Mouse (Mus musculus) megakaryocyte, embryonic 14.5 days (primary cell): ENCODE data around the gene Spata33. TPM values are rescaled to one million over a fixed set of nuclear protein-coding genes. Genes with fewer than 3 reads are reported as not detected.

Source experiments
- H3K27me3 ChIP-seq: replicated peaks from 2 replicates; pipeline ENCODE3; 2012; ENCODE audit warnings: inconsistent platforms
- H3K36me3 ChIP-seq: replicated peaks from 2 replicates; pipeline ENCODE3; 2012; ENCODE audit warnings: low read length, inconsistent platforms, mixed read lengths
- H3K4me1 ChIP-seq: 2 replicates; pipeline ENCODE4 v1.6.1; 2012; ENCODE audit warnings: inconsistent platforms
- H3K4me3 ChIP-seq: replicated peaks from 2 replicates; pipeline ENCODE3; 2012; ENCODE audit warnings: moderate library complexity, mild to moderate bottlenecking, inconsistent platforms
- H3K9me3 ChIP-seq: 2 replicates; pipeline ENCODE4 v1.6.1; 2012; ENCODE audit warnings: inconsistent platforms
- FLI1 ChIP-seq: IDR thresholded peaks from 2 replicates; pipeline ENCODE4 v1.6.1; 2012; ENCODE audit warnings: low read length, inconsistent platforms, mixed read lengths
- GATA1 ChIP-seq: IDR thresholded peaks from 3 replicates; pipeline ENCODE4 v1.6.1; 2012; ENCODE audit warnings: mixed read lengths, low read length, inconsistent platforms, borderline replicate concordance
- polyA plus RNA-seq: library from polyadenylated mRNA; stranded (reverse); fragments of >175 nt; gene quantifications from 2 replicates; pipeline ENCODE4 v1.2.3, GENCODE M21; 2012; ENCODE audit warnings: low replicate concordance; ENCODE audit not compliant: insufficient read depth

Spata33 gene
- polyA plus RNA-seq, 1 experiment, result not detected

DNA sequence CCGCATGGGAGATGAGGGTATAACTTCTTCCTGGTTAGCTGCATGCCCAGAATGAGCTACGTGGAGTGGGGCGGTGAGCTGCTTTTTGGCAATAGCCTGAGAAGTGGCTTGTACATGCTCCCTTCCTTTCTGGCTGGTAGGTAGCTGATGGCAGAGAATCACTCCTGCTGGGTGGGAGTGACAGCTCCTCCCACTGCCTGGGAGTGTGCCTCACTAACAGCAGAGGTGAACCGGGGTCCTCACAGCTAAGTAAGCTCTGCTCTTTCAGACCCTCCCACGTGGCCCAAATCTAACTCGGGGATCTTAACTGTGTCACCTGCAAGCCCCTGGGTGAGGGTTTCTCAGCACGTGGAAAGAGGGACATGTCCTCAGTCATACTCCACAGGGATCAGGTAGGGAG lies 19.9 kb downstream of the Spata33 start:
- Histone ChIP-seq H3K27me3 (peaks cover 31% of the 10 kb centered on the region), H3K36me3 (peaks cover 51% of the 10 kb centered on the region)

DNA sequence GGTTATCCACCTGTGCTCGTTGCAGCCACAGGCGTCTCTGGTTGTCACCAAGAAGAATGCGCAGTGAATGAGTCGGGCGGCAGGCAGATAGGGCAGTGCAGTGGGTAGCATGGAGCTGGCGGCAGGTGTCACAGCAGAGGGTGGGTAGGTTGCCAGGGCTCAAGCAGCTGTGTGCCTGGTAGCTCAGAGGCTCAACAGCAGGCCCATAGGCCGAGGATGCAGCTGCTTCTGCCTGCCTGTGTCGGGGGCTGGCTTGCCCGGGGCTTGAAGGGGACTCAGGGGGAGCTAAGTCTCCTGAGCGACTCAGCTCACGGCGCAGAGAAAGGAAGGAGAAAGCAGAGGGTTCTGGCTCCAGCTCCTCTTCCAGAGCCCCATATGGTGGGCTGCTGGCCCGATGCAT lies 20.7 kb downstream of the Spata33 start:
- Histone ChIP-seq H3K4me3 (no peak overlapping the region), H3K36me3 (peaks cover 43% of the 10 kb centered on the region), H3K27me3 (peaks cover 31% of the 10 kb centered on the region), H3K9me3 (no peaks in the 10 kb centered on the region), H3K4me1 (peaks cover 22% of the 10 kb centered on the region)
- TF ChIP-seq GATA1, result no peak
- TF ChIP-seq FLI1, result no peak

More for the DNA sequence above, 19.9 kb downstream of the Spata33 start:
- no peaks in the 10 kb centered on the region for H3K9me3 ChIP-seq
- TF ChIP-seq FLI1 (no peak), GATA1 (no peak)
- H3K4me1 ChIP-seq, result peaks cover 22% of the 10 kb centered on the region
- H3K4me3 ChIP-seq, result no peak overlapping the region

DNA sequence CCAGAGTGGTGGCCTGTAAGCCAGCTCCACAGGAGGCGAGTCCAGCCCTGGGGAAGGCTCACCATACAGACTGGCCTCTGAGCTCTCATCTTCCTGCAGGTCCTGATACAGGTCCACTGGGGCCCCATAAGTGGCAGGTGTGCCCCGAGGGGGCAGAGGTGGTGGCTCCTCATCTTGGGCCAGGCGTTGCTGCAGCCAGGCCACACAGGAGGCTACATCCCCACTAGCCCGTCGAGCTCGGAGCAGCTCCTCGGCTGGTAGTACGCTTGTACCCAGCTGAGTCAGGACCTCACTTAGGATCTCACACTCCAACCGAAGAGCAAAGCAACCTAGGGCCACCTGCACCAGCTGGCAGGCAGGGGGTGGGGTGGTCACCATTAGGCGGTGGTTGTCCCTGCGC lies 21.1 kb downstream of the Spata33 start:
- Histone ChIP-seq H3K9me3 (no peaks in the 10 kb centered on the region), H3K36me3 (peaks cover 38% of the 10 kb centered on the region), H3K4me3 (no peak overlapping the region), H3K4me1 (peaks cover 22% of the 10 kb centered on the region), H3K27me3 (peaks cover 31% of the 10 kb centered on the region)
- TF ChIP-seq FLI1 (no peak), GATA1 (no peak)

DNA sequence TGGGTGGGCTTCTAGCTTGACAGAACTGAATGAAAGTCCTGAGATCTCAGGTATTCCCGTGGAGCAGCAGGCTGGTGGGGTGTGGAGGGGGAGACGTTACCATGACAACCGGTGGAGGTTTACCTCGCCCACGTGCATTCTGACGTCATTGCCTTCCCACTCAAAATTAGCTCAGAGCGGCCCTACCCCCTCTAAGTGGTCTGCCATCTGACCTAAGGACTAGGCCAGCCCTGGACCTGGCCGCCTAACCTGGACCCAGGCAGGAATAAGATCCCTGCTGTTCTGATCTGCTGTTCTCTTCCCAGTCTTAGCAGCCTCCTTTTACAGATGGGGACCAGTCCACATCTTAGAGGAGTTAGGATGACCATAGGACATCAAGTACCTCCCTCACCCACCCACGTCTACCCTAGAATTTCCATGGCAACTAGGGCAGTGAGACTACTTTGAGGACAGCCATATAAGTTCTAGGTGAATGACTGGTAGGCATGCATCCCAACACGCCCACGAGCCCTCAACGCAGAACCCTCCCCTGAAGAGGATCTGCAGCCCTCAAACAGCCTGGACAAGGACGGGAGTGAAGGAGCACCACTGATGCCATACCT lies 22.4 kb downstream of the Spata33 start:
- Histone ChIP-seq H3K36me3 (peaks cover 32% of the 10 kb centered on the region), H3K4me3 (peak overlapping the region; percentile 99)
- TF ChIP-seq FLI1, result no peak
- no peak for TF ChIP-seq GATA1

DNA sequence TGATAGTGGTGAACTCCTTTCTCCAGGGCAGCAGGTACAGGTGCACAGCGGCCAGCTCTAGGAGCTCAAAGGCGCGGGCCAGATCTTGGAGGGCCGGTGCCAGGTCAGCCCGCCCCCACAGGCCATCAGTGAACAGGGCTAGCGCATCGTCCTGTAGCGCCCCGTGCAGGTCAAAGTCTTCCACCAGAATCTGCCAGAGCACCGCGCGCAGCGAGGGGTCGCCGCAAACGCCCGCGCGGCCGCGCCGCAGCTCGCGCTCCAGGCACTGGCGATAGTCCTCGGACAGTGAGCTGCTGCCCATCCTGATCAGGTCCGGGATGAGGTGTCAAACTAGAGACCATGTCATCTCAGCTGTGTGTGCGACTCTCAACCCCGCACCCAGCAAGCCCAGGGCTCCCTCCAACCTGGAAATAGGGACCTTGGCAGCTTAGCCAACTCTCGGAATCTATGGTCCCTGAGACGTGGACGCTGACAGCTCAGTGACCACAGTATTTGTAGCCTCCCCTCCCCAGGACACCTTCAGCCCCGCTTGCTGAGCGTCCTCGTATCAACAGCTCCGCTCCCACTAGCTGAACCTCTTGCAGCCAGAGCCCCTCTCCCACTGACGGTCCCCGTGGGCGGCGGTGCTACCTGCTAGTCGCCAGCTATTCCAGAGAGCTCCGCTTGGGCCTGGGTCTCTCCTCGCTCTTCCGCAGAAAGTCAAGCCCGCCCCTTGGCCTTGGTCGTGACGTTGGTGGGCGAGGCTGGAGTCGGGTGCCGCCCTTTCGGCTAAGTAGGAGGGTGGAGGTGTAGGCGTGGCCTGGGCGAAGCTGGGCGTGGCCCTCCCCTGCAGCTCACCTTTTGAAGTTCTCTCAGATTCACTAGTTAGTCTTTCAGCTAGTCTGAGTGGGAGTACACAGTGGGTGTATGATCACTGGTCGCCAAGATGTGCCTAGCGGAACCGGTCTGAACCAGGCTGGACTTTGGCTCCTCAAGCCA lies 23.2 kb downstream of the Spata33 start, which contains the start of gene Spata2l:
Gene Spata2l (minus strand): TSS at position 714 of the 978 bp plus-strand sequence.
- TF ChIP-seq GATA1 (no peak), FLI1 (no peak)

More for the DNA sequence above, 22.4 kb downstream of the Spata33 start:
- Histone ChIP-seq H3K4me1 (peaks cover 22% of the 10 kb centered on the region), H3K9me3 (no peaks in the 10 kb centered on the region), H3K27me3 (peaks cover 33% of the 10 kb centered on the region)

DNA sequence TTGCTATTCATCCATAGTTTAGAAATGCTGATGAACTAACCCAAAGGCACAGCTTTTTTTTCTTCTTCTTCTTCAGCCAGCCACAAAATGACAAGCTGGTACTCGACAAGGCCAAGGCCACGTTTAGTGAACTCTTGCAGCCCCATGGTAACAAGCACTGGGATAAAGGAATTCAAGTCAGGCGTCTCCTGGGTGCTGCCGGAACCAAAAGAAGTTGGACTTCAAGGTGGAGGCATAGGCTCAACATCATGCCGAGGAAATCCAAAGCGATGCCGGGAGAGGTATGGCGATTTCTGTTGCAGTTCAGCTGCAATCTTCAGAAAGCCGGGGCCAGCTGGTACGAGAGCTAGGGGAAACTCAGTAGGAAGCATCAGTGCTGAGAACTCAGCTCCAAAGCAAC lies 26.8 kb downstream of the Spata33 start:
- Histone ChIP-seq H3K27me3 (peaks cover 24% of the 10 kb centered on the region), H3K4me3 (no peak overlapping the region), H3K4me1 (peaks cover 25% of the 10 kb centered on the region), H3K9me3 (no peaks in the 10 kb centered on the region), H3K36me3 (peaks cover 35% of the 10 kb centered on the region)
- TF ChIP-seq FLI1, result no peak
- no peak for TF ChIP-seq GATA1

More for the DNA sequence above, 23.2 kb downstream of the Spata33 start, which contains the start of gene Spata2l:
- Histone ChIP-seq H3K9me3 (no peaks in the 10 kb centered on the region), H3K4me3 (peak within 1 kb of the TSS; percentile 99), H3K36me3 (peaks cover 28% of the 10 kb centered on the region), H3K27me3 (peaks cover 33% of the 10 kb centered on the region), H3K4me1 (peaks cover 22% of the 10 kb centered on the region)

DNA sequence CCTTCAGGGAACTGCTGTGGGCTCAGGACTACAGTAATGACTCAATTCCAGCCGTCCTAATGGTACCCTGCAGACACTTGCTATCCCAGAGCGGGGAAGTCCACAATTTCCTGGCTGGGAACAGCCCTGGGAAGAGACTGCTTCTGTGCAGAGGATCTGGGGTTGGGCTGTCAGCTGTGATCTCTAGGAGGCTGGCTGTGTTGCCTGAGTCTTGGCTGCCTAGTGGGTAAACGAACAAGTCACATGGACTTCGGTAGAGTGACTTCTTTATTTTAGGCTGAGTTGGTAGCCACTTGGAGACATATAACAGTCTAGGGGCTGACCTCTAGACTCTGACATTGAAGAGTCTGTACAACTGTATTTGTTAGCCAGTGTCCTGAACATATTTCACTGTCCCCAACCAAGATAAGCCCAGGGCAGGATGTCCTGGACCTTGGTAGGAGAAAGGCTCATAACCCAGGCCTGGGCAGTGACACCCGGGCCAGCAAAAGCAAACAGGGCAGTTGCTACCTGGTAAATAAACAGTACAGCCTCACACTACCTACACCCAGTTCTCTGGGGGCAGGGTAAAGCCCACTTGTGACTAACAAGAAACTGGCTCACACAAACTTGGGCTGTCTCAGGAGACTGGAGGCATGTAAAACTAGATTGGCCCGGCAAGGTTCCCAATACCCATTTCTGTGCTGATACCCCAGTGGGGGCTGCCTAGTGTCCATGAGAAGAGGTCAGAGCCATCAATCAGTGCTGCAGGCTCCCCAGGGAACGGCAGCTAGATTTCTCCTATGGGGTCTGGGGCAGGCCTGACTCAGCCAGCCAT lies 29.7 kb downstream of the Spata33 start:
- TF ChIP-seq GATA1, result no peak
- no peak for TF ChIP-seq FLI1
- Histone ChIP-seq H3K36me3 (peaks cover 64% of the 10 kb centered on the region), H3K4me3 (no peak overlapping the region), H3K4me1 (peaks cover 3% of the 10 kb centered on the region), H3K9me3 (no peaks in the 10 kb centered on the region), H3K27me3 (peaks cover 3% of the 10 kb centered on the region)

DNA sequence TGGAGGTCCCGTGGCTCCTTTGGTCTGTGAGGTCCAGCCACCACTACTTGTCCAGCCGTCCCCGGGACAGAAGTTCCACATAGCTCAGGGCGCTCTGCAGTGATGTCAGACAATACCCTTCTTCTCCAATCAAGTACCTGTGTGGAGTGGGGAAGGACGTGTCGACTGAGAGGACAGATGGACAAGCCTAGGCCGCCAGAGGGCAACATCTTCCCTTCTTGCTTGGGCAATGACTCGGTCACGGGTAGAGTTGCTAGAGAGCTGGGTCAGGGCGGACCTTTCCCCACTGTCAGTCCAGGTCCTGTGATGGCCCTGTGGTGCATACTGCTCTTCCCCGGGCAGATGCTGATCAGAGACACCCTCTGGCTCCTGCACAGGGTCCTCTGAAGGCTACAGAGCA lies 30.4 kb downstream of the Spata33 start:
- peaks cover 71% of the 10 kb centered on the region for H3K36me3 ChIP-seq
- no peaks in the 10 kb centered on the region for H3K9me3 ChIP-seq
- no peak overlapping the region for H3K4me3 ChIP-seq
- TF ChIP-seq GATA1, result no peak
- no peak for TF ChIP-seq FLI1
- peaks cover 3% of the 10 kb centered on the region for H3K27me3 ChIP-seq
- H3K4me1 ChIP-seq, result peaks cover 3% of the 10 kb centered on the region

DNA sequence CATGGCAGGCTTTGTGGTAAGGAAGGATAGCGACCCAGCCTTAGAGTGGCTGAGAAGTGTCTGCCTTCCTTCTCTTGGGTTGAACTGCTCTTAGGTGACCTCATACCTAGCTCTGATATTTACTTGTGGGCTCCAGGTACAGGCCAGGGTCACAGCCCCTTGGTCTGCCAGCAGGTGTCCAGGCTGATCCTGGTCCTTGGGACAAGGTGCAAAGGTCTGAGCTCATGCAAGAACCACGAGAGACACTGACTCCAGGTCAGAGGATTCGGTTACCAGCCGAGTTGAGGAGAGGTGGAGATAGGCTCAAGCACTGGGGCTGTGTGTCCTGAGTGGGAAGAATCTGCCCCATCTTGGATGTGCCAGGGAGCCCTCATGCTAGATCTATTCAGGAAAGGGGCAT lies 31.8 kb downstream of the Spata33 start:
- Histone ChIP-seq H3K9me3 (no peaks in the 10 kb centered on the region), H3K4me1 (peaks cover 3% of the 10 kb centered on the region), H3K27me3 (peaks cover 3% of the 10 kb centered on the region), H3K4me3 (no peak overlapping the region), H3K36me3 (peaks cover 84% of the 10 kb centered on the region)
- TF ChIP-seq FLI1 (no peak), GATA1 (no peak)

DNA sequence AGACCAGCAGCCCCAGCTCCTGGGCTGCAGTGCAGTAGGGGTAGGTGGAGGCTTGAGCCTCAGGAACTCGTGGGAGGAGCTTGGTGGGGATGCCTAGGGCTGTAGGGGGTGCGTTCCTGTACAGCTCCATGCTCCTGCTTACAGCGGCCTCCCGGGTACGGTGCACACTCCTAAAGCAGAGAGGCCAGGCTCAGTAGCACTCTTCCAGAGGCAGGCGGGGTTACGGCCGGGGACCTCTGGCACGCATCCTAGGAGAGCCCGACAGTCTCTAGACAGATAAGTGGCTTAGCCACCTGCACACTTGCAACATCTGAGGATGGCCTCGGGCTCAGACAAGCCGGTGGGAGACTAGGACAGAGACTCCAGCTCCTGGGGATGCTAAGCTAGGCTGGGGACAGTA lies 32.9 kb downstream of the Spata33 start:
- TF ChIP-seq FLI1, result no peak
- no peak for TF ChIP-seq GATA1
- Histone ChIP-seq H3K9me3 (no peaks in the 10 kb centered on the region), H3K4me3 (no peak overlapping the region), H3K36me3 (peaks cover 93% of the 10 kb centered on the region), H3K4me1 (peaks cover 3% of the 10 kb centered on the region), H3K27me3 (no peaks in the 10 kb centered on the region)
